8 mouse cellular contexts compared by ENCODE assay signal in genomic region chr4:116878491-116878890, GRCm38 (mm10). TPM values are rescaled to one million over a fixed set of nuclear protein-coding genes. Genes with fewer than 3 reads are reported as not detected.
DNase-seq lines count a peak whose midpoint lies in the region; ATAC-seq and TF ChIP-seq lines count a peak whose summit lies in the region.

No protein-coding gene starts in this region.

- H3K9ac ChIP-seq in heart, postnatal 0 days (replicated peaks; ENCODE audit: low read depth, low read length): no peak overlapping the region
- peak overlapping the region; percentile 97 for H3K9ac ChIP-seq in midbrain, embryonic 12.5 days (replicated peaks)

- TF ChIP-seq CTCF in heart, postnatal 0 days (IDR thresholded peaks at IDR 0.05; ENCODE audit: low read depth): no peak

- no peak overlapping the region for H3K27ac ChIP-seq in heart, postnatal 0 days (ENCODE audit: low read depth)
- peak overlapping the region; percentile 99 for H3K27ac ChIP-seq in midbrain, embryonic 12.5 days (replicated peaks)

- peak overlapping the region; percentile 95 for H3K4me3 ChIP-seq in heart, postnatal 0 days (ENCODE audit: low read depth, low read length)
- H3K4me3 ChIP-seq in midbrain, embryonic 12.5 days: peak overlapping the region; percentile 91

- TF ChIP-seq EP300 in heart, postnatal 0 days (IDR thresholded peaks at IDR 0.05; ENCODE audit: low read depth): no peak

- ATAC-seq in heart, postnatal 0 days (ENCODE audit: insufficient read depth, low read depth): no peak
- ATAC-seq in midbrain, embryonic 12.5 days (ENCODE audit: low FRiP score, low read depth): no peak
- ATAC-seq in granulocyte monocyte progenitor cell, adult 5-6 weeks (replicated peaks; ENCODE audit: poor library complexity, severe bottlenecking): no peak

- H3K27me3 ChIP-seq in heart, postnatal 0 days (ENCODE audit: control insufficient read depth, insufficient read depth, low read length): peaks cover 15% of the 10 kb centered on the region; the same call in 1 of the 2 replicates
- no peaks in the 10 kb centered on the region for H3K27me3 ChIP-seq in midbrain, embryonic 12.5 days

- WGBS in heart, postnatal 0 days: 7% methylated on average over 11 of the region's 11 CpGs
- 1% methylated on average over 11 of the region's 11 CpGs for WGBS in midbrain, embryonic 12.5 days

- no peaks in the 10 kb centered on the region for H3K36me3 ChIP-seq in heart, postnatal 0 days (replicated peaks; ENCODE audit: control insufficient read depth, insufficient read depth, low read length)
- no peaks in the 10 kb centered on the region for H3K36me3 ChIP-seq in midbrain, embryonic 12.5 days

- intact Hi-C loops in left cerebral cortex, postnatal 10 days (cut with DNase I): loop anchor here (5.0 kb wide), 1 partner anchor 114 kb away; the partner anchor contains the start of gene Urod
- intact Hi-C loops in left cerebral cortex, postnatal 36 days (cut with DNase I): loop anchor here (5.0 kb wide), 1 partner anchor 51 kb away; no protein-coding TSS in a partner anchor

- H3K4me2 ChIP-seq in heart, postnatal 0 days (ENCODE audit: low read depth, low read length): peak overlapping the region; percentile 99
- peak overlapping the region; percentile 77 for H3K4me2 ChIP-seq in midbrain, embryonic 12.5 days (replicated peaks)

- no peaks in the 10 kb centered on the region; the same call in 1 of the 2 replicates for H3K4me1 ChIP-seq in heart, postnatal 0 days (ENCODE audit: control insufficient read depth, insufficient read depth)
- H3K4me1 ChIP-seq in midbrain, embryonic 12.5 days: peaks cover 3% of the 10 kb centered on the region; the same call in 1 of the 2 replicates

- H3K9me3 ChIP-seq in heart, postnatal 0 days (replicated peaks; ENCODE audit: control insufficient read depth, low read length): no peaks in the 10 kb centered on the region
- no peaks in the 10 kb centered on the region for H3K9me3 ChIP-seq in midbrain, embryonic 12.5 days

- DNase-seq in left cerebral cortex, postnatal 10 days (ENCODE audit: extremely low spot score in 1 of 2, low spot score in 2 of 2): peak; percentile 28 to 32
- DNase-seq in left cerebral cortex, postnatal 36 days (ENCODE audit: low spot score in 2 of 2): no peak
- DNase-seq in cerebellum, adult 9-11 months: peak; percentile 23
- no peak for DNase-seq in heart, postnatal 0 days (ENCODE audit: low spot score)
- DNase-seq in layer of hippocampus, adult 9-11 months: peak; percentile 81
- no peak for DNase-seq in urinary bladder, adult 18-20 months (ENCODE audit: low spot score in 2 of 2)

RNA-seq across cellular contexts. Expression of gene Zswim5, which starts 1.3 kb away (rescaled TPM):
- total RNA-seq in left cerebral cortex, postnatal 10 days (2021): 1 to 10 TPM; 7.6 to 8.4 TPM
- 10 to 100 TPM in 1 of 2 experiments, 1 to 10 TPM in 1; 8.9 to 10.2 TPM for total RNA-seq in left cerebral cortex, postnatal 36 days (2021)
- 1.4 and 1.5 TPM in 2 replicates for total RNA-seq in heart, postnatal 0 days (2014; rRNA removed; ENCODE audit: low replicate concordance)
- 0.34 TPM in 2 replicates for polyA plus RNA-seq in heart, postnatal 0 days (2015; fragmentation: Nextera tagmentation; extraction: Ambion mirVana)
- 9.6 and 10.6 TPM in 2 replicates for polyA plus RNA-seq in midbrain, embryonic 12.5 days (2016; fragmentation: Nextera tagmentation; extraction: Ambion mirVana)
- 0.85 TPM in 1 of 2 replicates, not detected in the other for total RNA-seq in granulocyte monocyte progenitor cell, adult 5-6 weeks (2014; fragmentation: Nextera tagmentation)
- 0.17 TPM in 1 of 2 replicates, not detected in the other for total RNA-seq in granulocyte monocyte progenitor cell, adult 5-6 weeks (2017)

RNA-seq across cellular contexts. Expression of gene Hpdl, which starts 57.0 kb away (rescaled TPM):
- under 1 TPM; 0.77 to 0.79 TPM for total RNA-seq in left cerebral cortex, postnatal 10 days (2021)
- 1 to 10 TPM in 1 of 2 experiments, under 1 TPM in 1; 0.72 to 1.1 TPM for total RNA-seq in left cerebral cortex, postnatal 36 days (2021)
- 2.2 and 3.4 TPM in 2 replicates for total RNA-seq in heart, postnatal 0 days (2014; rRNA removed; ENCODE audit: low replicate concordance)
- polyA plus RNA-seq in heart, postnatal 0 days (2015; fragmentation: Nextera tagmentation; extraction: Ambion mirVana): 2.1 and 2.9 TPM in 2 replicates
- polyA plus RNA-seq in midbrain, embryonic 12.5 days (2016; fragmentation: Nextera tagmentation; extraction: Ambion mirVana): 0.45 and 0.79 TPM in 2 replicates
- not detected in 2 replicates for total RNA-seq in granulocyte monocyte progenitor cell, adult 5-6 weeks (2014; fragmentation: Nextera tagmentation)
- total RNA-seq in granulocyte monocyte progenitor cell, adult 5-6 weeks (2017): 0.62 and 0.78 TPM in 2 replicates

Comparison
In these comparisons a context has a peak if more than half of its experiments do, and no peak if none do; other contexts are left out.
1. DNase-seq: peak in left cerebral cortex, postnatal 10 days (2 of 2), cerebellum, adult 9-11 months (single experiment) and layer of hippocampus, adult 9-11 months (single experiment); none in left cerebral cortex, postnatal 36 days (0 of 2), heart, postnatal 0 days (single experiment) and urinary bladder, adult 18-20 months (0 of 2).